Mouse (Mus musculus) MEL (cell line): ENCODE results near the gene Bcl7c.

Experiments used
- CTCF ChIP-seq, 3 experiments: IDR thresholded peaks in 2 of 3; conservative IDR thresholded peaks in 1 of 3; 2 replicates each; pipeline ENCODE4 v1.5.1; 2011 to 2012; ENCODE audit warnings: low read length in 3 of 3, low read depth in 2 of 3, mild to moderate bottlenecking in 2 of 3, improper control_type of control experiment in 1 of 3, inconsistent platforms in 1 of 3, mixed read lengths in 1 of 3, moderate library complexity in 1 of 3; ENCODE audit not compliant: control insufficient read depth in 1 of 3, insufficient read depth in 1 of 3, poor library complexity in 1 of 3, severe bottlenecking in 1 of 3
- ELF1 ChIP-seq: IDR thresholded peaks from 2 replicates; pipeline ENCODE4 v1.6.1; 2014; ENCODE audit warnings: low read depth, mild to moderate bottlenecking, inconsistent platforms, low read length, improper control_type of control experiment, moderate library complexity
- EP300 ChIP-seq, 2 experiments: IDR thresholded peaks; 2 replicates each; pipeline ENCODE4 v1.6.1; 2011; ENCODE audit warnings: improper control_type of control experiment in 2 of 2, low read length in 2 of 2, low read depth in 1 of 2, mild to moderate bottlenecking in 1 of 2
- MAZ ChIP-seq: IDR thresholded peaks from 2 replicates; pipeline ENCODE4 v1.6.1; 2012; ENCODE audit warnings: low read depth, mild to moderate bottlenecking, inconsistent platforms, low read length, improper control_type of control experiment
- MXI1 ChIP-seq: IDR thresholded peaks from 2 replicates; pipeline ENCODE4 v1.6.1; 2011; ENCODE audit warnings: mild to moderate bottlenecking, low read depth, low read length, improper control_type of control experiment
- NRF1 ChIP-seq: IDR thresholded peaks from 2 replicates; pipeline ENCODE4 v1.6.1; 2014; ENCODE audit warnings: low read depth, mild to moderate bottlenecking, inconsistent platforms, low read length, improper control_type of control experiment, moderate library complexity; ENCODE audit not compliant: poor library complexity, insufficient read depth, severe bottlenecking
- POLR2A ChIP-seq, 2 experiments: IDR thresholded peaks; 2 replicates each; pipeline ENCODE4 v1.6.1; 2011 to 2012; ENCODE audit warnings: low read length in 2 of 2, mild to moderate bottlenecking in 2 of 2, control low read depth in 1 of 2, improper control_type of control experiment in 1 of 2, low read depth in 1 of 2, moderate library complexity in 1 of 2; ENCODE audit not compliant: control insufficient read depth in 1 of 2, insufficient read depth in 1 of 2, poor library complexity in 1 of 2
- RAD21 ChIP-seq: IDR thresholded peaks from 2 replicates; pipeline ENCODE4 v1.6.1; 2011; ENCODE audit warnings: mild to moderate bottlenecking, low read depth, low read length, improper control_type of control experiment

GRCm38 (mm10) chr7:127700712-127701331 is 7.9 kb downstream of the Bcl7c start:
- no peak for TF ChIP-seq NRF1
- 0 out of 4 replicates have a peak, but pooled peaks of 1 of the 2 experiments have one; percentile 10 for TF ChIP-seq EP300 (IDR thresholded peaks at IDR 0.05; ENCODE audit: low read depth in 1 of 2, low read length in 2 of 2)
- no peak for TF ChIP-seq RAD21
- no peak for TF ChIP-seq CTCF (IDR thresholded peaks at IDR 0.05 in 2 of 3, conservative IDR thresholded peaks at IDR 0.05 in 1 of 3; ENCODE audit: control insufficient read depth in 1 of 3, insufficient read depth in 1 of 3, low read depth in 2 of 3, low read length in 3 of 3, poor library complexity in 1 of 3, severe bottlenecking in 1 of 3)
- TF ChIP-seq MAZ, result no peak
- no peak for TF ChIP-seq ELF1
- no peak for TF ChIP-seq MXI1
- no peak for TF ChIP-seq POLR2A (IDR thresholded peaks at IDR 0.05; ENCODE audit: control insufficient read depth in 1 of 2, insufficient read depth in 1 of 2, low read depth in 1 of 2, low read length in 2 of 2, poor library complexity in 1 of 2)
